Mouse (Mus musculus): Measurements from ENCODE around the gene Kcnh1. TPM values are rescaled to one million over a fixed set of nuclear protein-coding genes. Genes with fewer than 3 reads are reported as not detected.

The Kcnh1 gene
- total and polyA plus RNA-seq, 3 experiments, result not detected

DNA sequence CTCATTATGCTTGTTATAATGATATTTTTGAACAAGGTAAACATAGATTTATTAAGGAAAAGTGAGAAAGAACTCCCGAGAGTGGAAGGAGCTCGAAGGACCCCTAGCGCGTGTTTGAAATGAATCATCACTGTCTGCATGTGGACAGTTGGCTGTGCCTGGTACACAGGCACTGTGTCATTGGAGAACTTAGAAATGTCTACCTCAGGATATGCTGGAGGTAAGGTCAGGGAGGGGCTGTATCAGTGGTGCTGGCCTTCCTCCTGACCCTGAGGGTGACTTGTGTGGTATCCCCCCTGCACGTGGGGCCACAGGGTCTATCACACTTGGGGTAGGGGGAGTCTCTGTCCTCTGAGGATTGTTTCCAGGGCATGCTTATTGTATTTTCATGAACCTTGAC is 68.6 kb downstream of the Kcnh1 start:
- H3K9me3 ChIP-seq (replicated peaks; ENCODE audit: low read length), result no peaks in the 10 kb centered on the region
- H3K4me3 ChIP-seq (replicated peaks in 1 of 3; ENCODE audit: low read depth in 2 of 3, low read length in 2 of 3, poor library complexity in 1 of 3), result no peak overlapping the region
- in situ Hi-C loops (cut with MboI; ENCODE audit: low pct_ligation_motif_present, low pct_unique_long_range_greater_than_20kb, low sequenced_read_pairs), result no loop called here
- H3K27me3 ChIP-seq (replicated peaks), result peaks cover 46% of the 10 kb centered on the region
- H3K36me3 ChIP-seq (replicated peaks in 1 of 2; ENCODE audit: control insufficient read depth in 1 of 2, insufficient read depth in 1 of 2, low read length in 1 of 2), result no peaks in the 10 kb centered on the region
- no peak for DNase-seq (ENCODE audit: extremely low read depth)
- TF ChIP-seq NELFE (IDR thresholded peaks at IDR 0.05; ENCODE audit: low read depth, low read length) (no peak), UBTF (IDR thresholded peaks at IDR 0.05; ENCODE audit: low read depth, low read length) (no peak), MEF2A (IDR thresholded peaks at IDR 0.05; ENCODE audit: borderline replicate concordance, low read depth, low read length) (no peak), NRF1 (IDR thresholded peaks at IDR 0.05; ENCODE audit: low read depth, low read length) (no peak), CHD1 (IDR thresholded peaks at IDR 0.05; ENCODE audit: low read depth, low read length) (no peak), GABPA (IDR thresholded peaks at IDR 0.05; ENCODE audit: insufficient replicate concordance, low read depth, low read length) (no peak), MXI1 (IDR thresholded peaks at IDR 0.05; ENCODE audit: low read depth, low read length) (no peak), IRF4 (IDR thresholded peaks at IDR 0.05; ENCODE audit: low read depth, low read length) (no peak), SMC3 (IDR thresholded peaks at IDR 0.05; ENCODE audit: low read depth, low read length) (no peak), USF2 (conservative IDR thresholded peaks at IDR 0.05; ENCODE audit: low read depth, low read length) (no peak), MAZ (IDR thresholded peaks at IDR 0.05; ENCODE audit: low read depth, low read length) (no peak), RCOR1 (conservative IDR thresholded peaks at IDR 0.05; ENCODE audit: low read depth, low read length) (no peak), RAD21 (IDR thresholded peaks at IDR 0.05; ENCODE audit: low read depth, low read length) (no peak), JUN (IDR thresholded peaks at IDR 0.05; ENCODE audit: insufficient read depth, low read depth, low read length) (no peak)
- no peaks in the 10 kb centered on the region for H3K4me1 ChIP-seq (ENCODE audit: control insufficient read depth in 1 of 2, insufficient read depth in 2 of 2)
- no peak overlapping the region for H3K27ac ChIP-seq (ENCODE audit: insufficient read depth, low read depth)
- H3K9ac ChIP-seq (ENCODE audit: insufficient read depth, low read depth), result no peak overlapping the region
- no peak overlapping the region for H3K4me2 ChIP-seq (ENCODE audit: insufficient read depth, low read depth, poor library complexity, severe bottlenecking)
- dilution Hi-C loops (cut with MboI; ENCODE audit: extremely low pct_ligation_motif_present, extremely low pct_unique_long_range_greater_than_20kb, low sequenced_read_pairs), result no loop called here
- H3K79me2 ChIP-seq (replicated peaks; ENCODE audit: control insufficient read depth, extremely low read depth, insufficient read depth, poor library complexity, severe bottlenecking), result no peaks in the 10 kb centered on the region

DNA sequence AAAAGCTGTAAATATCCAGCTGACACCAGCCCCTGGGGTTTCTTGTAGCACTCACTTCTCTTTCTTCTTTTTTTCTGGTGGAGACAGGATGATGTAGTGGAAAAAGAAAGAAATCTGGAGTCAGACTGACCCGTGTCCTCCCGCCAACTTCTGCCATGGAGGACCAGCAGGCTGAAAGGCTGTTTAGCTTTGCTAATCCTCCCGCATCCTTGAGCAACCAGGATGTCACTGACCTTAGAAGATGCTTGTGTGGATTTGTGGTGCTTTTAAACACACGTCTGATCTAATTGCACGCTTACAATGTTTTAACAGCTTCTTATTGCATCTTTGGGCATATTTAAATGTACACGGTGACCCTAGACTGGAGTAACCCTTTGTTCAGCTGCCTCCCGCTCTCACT is 69.0 kb downstream of the Kcnh1 start:
- H3K4me1 ChIP-seq (ENCODE audit: control insufficient read depth in 1 of 2, insufficient read depth in 2 of 2), result no peaks in the 10 kb centered on the region
- H3K27me3 ChIP-seq (replicated peaks), result peaks cover 50% of the 10 kb centered on the region
- no peak overlapping the region for H3K4me3 ChIP-seq (replicated peaks in 1 of 3; ENCODE audit: low read depth in 2 of 3, low read length in 2 of 3, poor library complexity in 1 of 3)
- H3K9me3 ChIP-seq (replicated peaks; ENCODE audit: low read length), result no peaks in the 10 kb centered on the region
- dilution Hi-C loops (cut with MboI; ENCODE audit: extremely low pct_ligation_motif_present, extremely low pct_unique_long_range_greater_than_20kb, low sequenced_read_pairs) (no loop called here), in situ Hi-C loops (cut with MboI; ENCODE audit: low pct_ligation_motif_present, low pct_unique_long_range_greater_than_20kb, low sequenced_read_pairs) (no loop called here)
- TF ChIP-seq JUN (IDR thresholded peaks at IDR 0.05; ENCODE audit: insufficient read depth, low read depth, low read length), result no peak
- no peak for TF ChIP-seq MAZ (IDR thresholded peaks at IDR 0.05; ENCODE audit: low read depth, low read length)
- no peak for TF ChIP-seq SIN3A (IDR thresholded peaks at IDR 0.05; ENCODE audit: low read length)
- TF ChIP-seq ELF1 (IDR thresholded peaks at IDR 0.05; ENCODE audit: low read depth, low read length), result no peak
- TF ChIP-seq MXI1 (IDR thresholded peaks at IDR 0.05; ENCODE audit: low read depth, low read length), result no peak
- no peak for TF ChIP-seq RAD21 (IDR thresholded peaks at IDR 0.05; ENCODE audit: low read depth, low read length)
- no peak for TF ChIP-seq MAFK (IDR thresholded peaks at IDR 0.05; ENCODE audit: insufficient replicate concordance, low read length)
- TF ChIP-seq E2F4 (IDR thresholded peaks at IDR 0.05; ENCODE audit: insufficient replicate concordance, low read depth, low read length), result no peak
- no peak for TF ChIP-seq GABPA (IDR thresholded peaks at IDR 0.05; ENCODE audit: insufficient replicate concordance, low read depth, low read length)
- H3K9ac ChIP-seq (ENCODE audit: insufficient read depth, low read depth), result no peak overlapping the region
- H3K79me2 ChIP-seq (replicated peaks; ENCODE audit: control insufficient read depth, extremely low read depth, insufficient read depth, poor library complexity, severe bottlenecking), result no peaks in the 10 kb centered on the region
- no peak overlapping the region for H3K4me2 ChIP-seq (ENCODE audit: insufficient read depth, low read depth, poor library complexity, severe bottlenecking)
- H3K27ac ChIP-seq (ENCODE audit: insufficient read depth, low read depth), result no peak overlapping the region
- H3K36me3 ChIP-seq (replicated peaks in 1 of 2; ENCODE audit: control insufficient read depth in 1 of 2, insufficient read depth in 1 of 2, low read length in 1 of 2), result no peaks in the 10 kb centered on the region
- no peak for DNase-seq (ENCODE audit: extremely low read depth)

All from CH12.LX (cell line).